Mouse (Mus musculus) testis, adult 2 months (tissue): ENCODE measurements at regions not wholly inside any gene's neighbourhood (a gene's known extent, or its start where the extent isn't known, plus 50 kb on each side); places are given as distances from the start of the nearest gene placed in this dataset.

Experiments used
- CTCF ChIP-seq: fragments of 200-500 bp; IDR thresholded peaks from 2 replicates; pipeline ENCODE4 v1.5.1; 2012; ENCODE audit warnings: low read depth, mild to moderate bottlenecking, inconsistent platforms, low read length, moderate library complexity; ENCODE audit not compliant: control insufficient read depth, insufficient read depth, insufficient replicate concordance
- POLR2A ChIP-seq: fragments of 200-500 bp; IDR thresholded peaks from 2 replicates; pipeline ENCODE4 v1.6.1; 2012; ENCODE audit warnings: low read depth, mild to moderate bottlenecking, inconsistent platforms, low read length, moderate library complexity; ENCODE audit not compliant: control insufficient read depth

DNA sequence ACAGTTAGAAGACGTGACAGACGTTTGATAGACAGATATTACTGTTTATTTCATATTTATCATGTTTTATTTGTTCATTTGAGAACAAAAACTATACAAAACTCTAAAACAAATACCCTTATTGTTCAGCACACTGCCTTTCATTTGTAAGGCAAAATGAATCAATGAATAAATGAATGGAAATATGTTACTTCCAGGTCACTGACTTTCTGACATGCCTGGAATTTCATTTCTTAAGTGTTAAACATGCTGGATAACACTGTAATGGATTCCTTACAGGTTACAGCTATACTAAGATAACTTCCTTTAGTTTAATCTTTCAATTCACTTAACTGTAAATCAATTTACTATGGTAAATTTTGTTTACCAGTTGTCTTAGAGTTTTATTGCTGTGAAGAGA lies 707.3 kb upstream of the Foxg1 start:
- no peak for TF ChIP-seq POLR2A
- no peak for TF ChIP-seq CTCF
